Mouse (Mus musculus): ENCODE data around the gene Fkbp5.

The Fkbp5 gene

GRCm38 (mm10) chr17:28523355-28524008, 6.2 kb upstream of the Fkbp5 start:
- DNase-seq (ENCODE audit: low spot score in 2 of 2) = no peak

- DNase-seq (ENCODE audit: low spot score in 2 of 2) = peak; percentile 77 to 89
These were observed 5.5 kb upstream of the Fkbp5 start for GRCm38 (mm10) chr17:28522623-28523354.

GRCm38 (mm10) chr17:28521920-28522319, 4.6 kb upstream of the Fkbp5 start:
- no peak for DNase-seq (ENCODE audit: low spot score in 2 of 2)

GRCm38 (mm10) chr17:28521071-28521726, 3.9 kb upstream of the Fkbp5 start:
- no peak for DNase-seq (ENCODE audit: low spot score in 2 of 2)

GRCm38 (mm10) chr17:28520561-28520960, 3.2 kb upstream of the Fkbp5 start:
- DNase-seq (ENCODE audit: low spot score in 2 of 2) = no peak

GRCm38 (mm10) chr17:28519827-28520226, 2.5 kb upstream of the Fkbp5 start:
- DNase-seq (ENCODE audit: low spot score in 2 of 2) = no peak

GRCm38 (mm10) chr17:28518615-28519071, 1.3 kb upstream of the Fkbp5 start:
- no peak for DNase-seq (ENCODE audit: low spot score in 2 of 2)

- peak; percentile 70 to 80 for DNase-seq (ENCODE audit: low spot score in 2 of 2)
These were observed 758 bp upstream of the Fkbp5 start for GRCm38 (mm10) chr17:28517956-28518614.

GRCm38 (mm10) chr17:28516881-28517280, 446 bp downstream of the Fkbp5 start:
- DNase-seq (ENCODE audit: low spot score in 2 of 2) = no peak

- DNase-seq (ENCODE audit: low spot score in 2 of 2) = no peak
These were observed 1.6 kb downstream of the Fkbp5 start for GRCm38 (mm10) chr17:28515431-28516341.

GRCm38 (mm10) chr17:28514555-28514954, 2.8 kb downstream of the Fkbp5 start:
- DNase-seq (ENCODE audit: low spot score in 2 of 2) = no peak

GRCm38 (mm10) chr17:28513844-28514243, 3.5 kb downstream of the Fkbp5 start:
- DNase-seq (ENCODE audit: low spot score in 2 of 2) = no peak

GRCm38 (mm10) chr17:28513337-28513736, 4.0 kb downstream of the Fkbp5 start:
- no peak for DNase-seq (ENCODE audit: low spot score in 2 of 2)

- no peak for DNase-seq (ENCODE audit: low spot score in 2 of 2)
These were observed 4.6 kb downstream of the Fkbp5 start for GRCm38 (mm10) chr17:28512696-28513095.

- no peak for DNase-seq (ENCODE audit: low spot score in 2 of 2)
These were observed 5.4 kb downstream of the Fkbp5 start for GRCm38 (mm10) chr17:28511616-28512541.

- no peak for DNase-seq (ENCODE audit: low spot score in 2 of 2)
These were observed 6.6 kb downstream of the Fkbp5 start for GRCm38 (mm10) chr17:28510445-28511342.

- no peak for DNase-seq (ENCODE audit: low spot score in 2 of 2)
These were observed 9.8 kb downstream of the Fkbp5 start for GRCm38 (mm10) chr17:28507496-28507895.

GRCm38 (mm10) chr17:28506895-28507294, 10.4 kb downstream of the Fkbp5 start:
- DNase-seq (ENCODE audit: low spot score in 2 of 2) = no peak

GRCm38 (mm10) chr17:28505591-28505990, 11.7 kb downstream of the Fkbp5 start:
- no peak for DNase-seq (ENCODE audit: low spot score in 2 of 2)

Data from frontal cortex, postnatal 25 days (tissue).